ENCODE assay signal across 8 mouse cellular contexts in the genomic region with DNA sequence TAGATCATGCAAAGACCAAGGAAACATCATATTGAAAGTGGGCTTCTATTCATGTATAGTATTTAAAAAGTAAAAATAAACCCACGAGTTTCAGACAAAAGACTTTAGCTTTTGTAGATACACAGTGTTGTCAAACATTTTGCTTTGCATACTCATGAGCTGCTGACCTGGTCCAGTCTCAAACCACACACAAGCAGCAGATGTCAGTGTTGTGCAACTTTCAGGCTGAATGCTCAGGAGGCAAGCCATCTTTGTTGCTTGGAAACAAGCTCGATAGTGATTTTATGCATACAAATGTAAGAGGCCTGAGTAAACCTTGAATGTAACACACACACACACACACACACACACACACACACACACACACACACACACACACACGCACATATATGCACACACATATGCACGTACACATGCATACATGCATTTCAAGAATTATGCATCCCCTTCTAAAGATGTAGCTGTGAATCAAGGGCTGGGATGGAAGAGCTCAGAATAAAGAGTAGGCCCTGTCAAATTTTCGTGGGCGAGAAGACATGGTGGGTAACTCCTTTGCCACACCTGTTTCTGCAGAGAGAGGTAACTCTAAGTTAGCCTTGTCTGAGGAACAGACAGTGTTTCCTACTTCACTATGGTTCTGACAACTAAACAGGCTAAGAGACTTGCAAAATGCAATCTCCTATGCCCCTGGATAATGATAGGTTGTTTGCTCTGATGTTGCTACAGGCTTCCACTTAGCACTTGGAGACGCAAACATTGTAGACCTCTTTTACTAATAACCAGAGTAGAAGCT.
DNase-seq lines count a peak whose midpoint lies in the region; ATAC-seq and TF ChIP-seq lines count a peak whose summit lies in the region.

No protein-coding gene starts in this region.

- no peaks in the 10 kb centered on the region for H3K36me3 ChIP-seq in intestine, postnatal 0 days (ENCODE audit: control insufficient read depth, insufficient read depth)
- no peaks in the 10 kb centered on the region for H3K36me3 ChIP-seq in intestine, embryonic 16.5 days (ENCODE audit: control insufficient read depth, insufficient read depth, low read length)
- H3K36me3 ChIP-seq in midbrain, embryonic 12.5 days = no peaks in the 10 kb centered on the region

- H3K9me3 ChIP-seq in intestine, postnatal 0 days (ENCODE audit: control insufficient read depth) = no peaks in the 10 kb centered on the region
- no peaks in the 10 kb centered on the region for H3K9me3 ChIP-seq in intestine, embryonic 16.5 days (ENCODE audit: control insufficient read depth, low read length)
- H3K9me3 ChIP-seq in midbrain, embryonic 12.5 days = no peaks in the 10 kb centered on the region

- WGBS in intestine, postnatal 0 days = 66% methylated on average over 7 of the region's 7 CpGs
- WGBS in intestine, embryonic 16.5 days = 69% methylated on average over 7 of the region's 7 CpGs
- WGBS in midbrain, embryonic 12.5 days = 52% methylated on average over 7 of the region's 7 CpGs

- H3K27me3 ChIP-seq in intestine, postnatal 0 days (replicated peaks; ENCODE audit: control insufficient read depth, insufficient read depth, low read length) = no peaks in the 10 kb centered on the region
- no peaks in the 10 kb centered on the region for H3K27me3 ChIP-seq in intestine, embryonic 16.5 days (replicated peaks; ENCODE audit: control insufficient read depth, insufficient read depth, low read length)
- H3K27me3 ChIP-seq in midbrain, embryonic 12.5 days = no peaks in the 10 kb centered on the region

- TF ChIP-seq CTCF in intestine, postnatal 0 days (IDR thresholded peaks at IDR 0.05; ENCODE audit: low read depth) = peak; percentile 72

- no peak overlapping the region for H3K4me3 ChIP-seq in intestine, postnatal 0 days (ENCODE audit: low read depth, low read length)
- H3K4me3 ChIP-seq in intestine, embryonic 16.5 days (ENCODE audit: low read length) = no peak overlapping the region
- no peak overlapping the region for H3K4me3 ChIP-seq in midbrain, embryonic 12.5 days

- ATAC-seq in intestine, postnatal 0 days = no peak
- ATAC-seq in intestine, embryonic 16.5 days = no peak
- ATAC-seq in midbrain, embryonic 12.5 days (ENCODE audit: low FRiP score, low read depth) = peak; percentile 27
- ATAC-seq in erythroid progenitor cell, adult 5-6 weeks (replicated peaks; ENCODE audit: low FRiP score, poor library complexity, severe bottlenecking) = no peak

- H3K4me1 ChIP-seq in intestine, postnatal 0 days (replicated peaks; ENCODE audit: control insufficient read depth, insufficient read depth, low read length) = no peaks in the 10 kb centered on the region
- no peaks in the 10 kb centered on the region for H3K4me1 ChIP-seq in intestine, embryonic 16.5 days (ENCODE audit: control insufficient read depth, insufficient read depth, low read length)
- H3K4me1 ChIP-seq in midbrain, embryonic 12.5 days = peaks cover 6% of the 10 kb centered on the region

- H3K27ac ChIP-seq in intestine, postnatal 0 days (ENCODE audit: low read depth, low read length) = no peak overlapping the region
- H3K27ac ChIP-seq in intestine, embryonic 16.5 days (ENCODE audit: low read length) = no peak overlapping the region
- peak overlapping the region; percentile 71 for H3K27ac ChIP-seq in midbrain, embryonic 12.5 days (replicated peaks)

- DNase-seq in cerebellum, adult 9-10 months = peak; percentile 23
- peak; percentile 44 to 87 for DNase-seq in frontal cortex, adult 2 months (ENCODE audit: extremely low spot score in 1 of 2, low spot score in 1 of 2)
- peak; percentile 44 to 88 for DNase-seq in layer of hippocampus, adult 18-20 months (ENCODE audit: low spot score in 2 of 2)
- no peak for DNase-seq in spleen, adult 18-20 months

- H3K9ac ChIP-seq in intestine, postnatal 0 days (ENCODE audit: low read depth, low read length) = no peak overlapping the region
- no peak overlapping the region for H3K9ac ChIP-seq in intestine, embryonic 16.5 days (ENCODE audit: low read depth, low read length)
- 0 out of 2 replicates have a peak overlapping the region, but pooled peaks have one; percentile 7 for H3K9ac ChIP-seq in midbrain, embryonic 12.5 days (replicated peaks)

- H3K4me2 ChIP-seq in intestine, postnatal 0 days (replicated peaks; ENCODE audit: low read depth) = no peak overlapping the region
- H3K4me2 ChIP-seq in intestine, embryonic 16.5 days (ENCODE audit: low read depth, low read length) = no peak overlapping the region
- no peak overlapping the region for H3K4me2 ChIP-seq in midbrain, embryonic 12.5 days (replicated peaks)

Comparison
In these comparisons a context has a peak if more than half of its experiments do, and no peak if none do; other contexts are left out.
1. DNase-seq: peak in cerebellum, adult 9-10 months (single experiment), frontal cortex, adult 2 months (2 of 2) and layer of hippocampus, adult 18-20 months (2 of 2); none in spleen, adult 18-20 months (0 of 2).